Mouse (Mus musculus) adrenal gland, adult (tissue): Measurements from ENCODE around the gene Fbxl15.
A peak's percentile ranks its signal among the peaks of the same experiment; 100 is the strongest.

ENCODE experiments used
- DNase-seq, 2 experiments: peaks; one replicate each; pipeline ENCODE4 v3.0.0; 2022 to 2023; ENCODE audit warnings: low spot score in 1 of 2; ENCODE audit not compliant: inconsistent age in 2 of 2

The Fbxl15 gene

DNA sequence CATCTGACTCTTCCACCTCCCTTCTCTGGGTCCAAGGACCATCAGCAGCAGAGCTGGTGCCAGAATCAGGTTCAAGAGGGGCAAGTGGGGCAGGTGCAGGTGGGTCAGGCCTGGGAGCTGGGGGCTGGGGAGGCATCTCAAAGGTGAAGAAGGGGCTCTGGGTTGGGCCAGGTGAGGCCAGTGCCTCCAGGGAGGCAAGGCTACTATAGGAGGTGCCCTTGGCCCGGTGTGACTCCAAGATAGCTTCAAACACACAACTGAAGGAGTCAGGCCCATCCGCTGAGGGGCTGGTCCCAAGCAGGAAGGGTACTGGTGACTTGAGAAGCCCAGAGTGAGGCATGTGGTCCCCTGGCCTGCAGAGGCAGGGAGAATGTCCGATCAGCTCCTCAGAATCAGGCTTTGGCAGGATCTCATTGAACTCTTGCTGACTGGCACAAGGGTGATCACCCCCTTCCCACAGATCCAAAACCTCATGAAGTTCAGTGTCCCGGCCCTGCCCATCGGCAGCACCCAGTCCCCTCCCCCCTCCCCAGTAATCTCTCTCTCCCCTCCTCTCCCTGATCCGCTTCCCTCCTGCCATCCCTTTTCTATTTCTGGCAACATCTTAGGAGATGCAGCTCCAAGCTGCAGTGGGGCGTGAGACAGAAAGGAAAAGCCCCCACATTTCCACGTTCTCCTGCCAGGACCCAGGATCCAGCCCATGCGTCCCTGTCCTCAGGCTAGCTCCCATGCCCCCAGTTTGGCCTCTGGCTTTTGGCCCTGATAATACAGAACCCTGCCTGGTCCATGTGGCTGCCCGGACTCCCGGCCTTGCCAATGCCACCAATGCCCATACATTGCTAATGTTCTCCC is 5.6 kb upstream of the Fbxl15 start:
- DNase-seq: no peak

DNA sequence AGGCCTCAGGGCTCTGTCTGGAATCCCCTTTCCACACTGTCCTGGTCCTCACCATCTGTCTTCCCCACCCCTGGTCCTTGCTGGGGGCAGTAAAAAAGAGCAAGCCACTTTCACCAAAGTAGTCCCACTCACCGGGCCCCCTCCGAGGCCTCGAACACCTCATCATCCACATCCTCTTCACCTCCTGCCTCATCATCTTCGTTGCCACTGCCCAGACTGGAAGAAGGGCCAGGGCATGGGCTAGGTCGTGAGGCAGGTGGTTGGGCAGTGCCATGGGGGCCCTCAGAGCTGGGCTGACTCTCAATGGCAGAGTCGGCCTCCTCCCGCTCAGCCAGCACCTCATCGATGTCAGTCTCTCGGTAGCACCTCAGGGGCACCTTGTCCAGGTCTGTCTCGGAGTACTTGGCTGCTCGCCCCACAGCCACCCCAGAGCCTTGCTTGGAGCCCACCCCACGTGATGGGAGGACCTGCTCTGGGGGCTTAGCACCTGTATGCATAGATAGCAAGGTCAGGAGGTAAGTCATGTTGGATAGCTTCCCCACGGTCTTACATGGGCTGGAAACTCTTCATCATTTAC is 4.9 kb upstream of the Fbxl15 start:
- no peak for DNase-seq

DNA sequence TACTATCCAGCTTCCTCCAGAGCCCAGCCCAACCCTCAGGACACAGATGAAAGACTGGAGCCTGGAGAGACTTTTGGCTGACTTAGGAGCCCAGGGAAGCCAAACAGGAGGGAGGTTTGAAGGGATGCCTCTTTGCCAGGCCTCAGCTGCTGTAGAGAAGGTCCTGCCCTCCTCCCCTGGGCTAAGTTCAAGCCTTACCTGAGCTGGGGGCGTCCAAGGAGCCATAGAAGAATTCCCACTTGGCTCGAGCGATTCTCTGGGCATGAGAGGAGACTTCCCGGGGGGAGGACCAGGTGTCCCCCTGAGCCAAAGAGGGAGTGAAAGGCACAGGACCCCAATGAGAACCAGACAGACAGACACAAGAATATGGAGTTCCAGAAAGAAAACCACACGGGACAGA is 4.3 kb upstream of the Fbxl15 start:
- no peak for DNase-seq

DNA sequence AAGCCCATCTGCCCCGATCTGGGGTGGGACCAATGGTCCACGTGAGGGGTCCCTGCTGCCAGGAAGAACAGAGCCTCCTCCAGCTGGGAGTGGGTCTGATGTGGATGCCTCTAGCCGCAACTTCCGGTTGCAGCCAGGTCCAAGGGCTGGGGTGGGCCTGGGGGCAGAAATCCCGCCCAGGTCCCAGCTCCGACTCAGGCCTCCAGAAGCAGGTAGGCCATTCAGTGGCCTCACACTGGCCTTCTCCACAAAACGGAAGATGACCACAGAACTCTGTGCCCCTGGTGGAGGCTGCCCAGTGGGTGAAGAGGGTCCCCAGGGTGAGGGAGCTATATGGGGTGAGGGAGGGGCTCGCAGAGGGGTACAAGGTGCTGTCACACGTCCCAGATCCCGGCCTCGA is 3.6 kb upstream of the Fbxl15 start:
- no peak for DNase-seq

DNA sequence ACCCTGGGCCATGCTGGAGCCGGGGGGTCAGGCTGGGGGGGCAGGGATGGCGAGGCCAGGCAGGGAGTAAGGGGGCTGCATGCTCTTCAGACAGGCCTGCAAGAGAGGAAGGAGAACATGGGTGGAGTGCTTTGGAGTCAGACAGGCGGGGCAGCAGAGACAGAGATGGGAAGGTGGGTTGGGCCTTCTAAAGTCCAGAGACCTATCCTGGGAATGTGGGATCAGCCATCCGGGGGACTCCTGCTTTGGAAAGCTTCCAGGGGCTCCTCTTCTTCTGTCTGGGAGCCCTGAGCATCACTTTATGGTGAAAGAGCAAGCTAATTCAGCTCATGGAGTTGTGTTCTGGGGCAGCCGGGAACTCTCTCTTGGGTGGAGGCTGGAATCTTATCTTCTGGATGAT is 3.1 kb upstream of the Fbxl15 start:
- DNase-seq: no peak

DNA sequence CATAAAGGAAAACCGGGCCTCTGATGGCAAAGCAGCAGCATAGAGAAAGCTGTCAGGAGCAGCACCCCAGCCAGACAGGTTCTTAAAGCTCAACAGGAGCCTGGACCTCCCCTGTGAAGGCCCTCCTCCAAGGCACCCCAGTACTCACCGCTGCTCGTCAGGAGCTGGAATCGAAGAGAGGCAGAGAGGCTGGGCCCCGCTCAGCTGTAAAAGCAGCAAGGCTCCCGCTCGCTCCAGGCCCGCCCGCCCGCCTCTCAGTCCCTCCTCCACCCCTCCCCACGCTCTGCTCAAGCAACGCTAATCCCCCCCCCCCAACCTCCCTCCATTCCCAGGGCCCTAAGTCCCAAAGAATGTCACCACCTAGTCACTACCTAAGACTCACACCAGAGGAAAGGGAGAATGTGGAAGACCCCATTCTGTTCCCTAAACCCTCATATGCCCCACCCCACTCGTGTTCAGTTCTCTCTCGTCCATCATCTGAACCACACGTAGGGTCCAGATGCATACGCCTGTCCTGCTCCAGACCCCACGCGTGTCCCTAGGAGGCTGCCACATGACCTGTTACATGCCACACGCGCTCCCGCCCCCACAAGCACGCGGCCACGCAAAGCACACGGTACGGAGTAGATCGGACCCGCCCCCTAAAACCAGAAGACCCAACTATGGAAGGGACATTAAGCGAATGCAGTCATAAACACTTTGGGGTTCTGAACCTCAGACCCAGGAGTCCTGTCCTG is 1.8 kb upstream of the Fbxl15 start:
- DNase-seq: no peak

DNA sequence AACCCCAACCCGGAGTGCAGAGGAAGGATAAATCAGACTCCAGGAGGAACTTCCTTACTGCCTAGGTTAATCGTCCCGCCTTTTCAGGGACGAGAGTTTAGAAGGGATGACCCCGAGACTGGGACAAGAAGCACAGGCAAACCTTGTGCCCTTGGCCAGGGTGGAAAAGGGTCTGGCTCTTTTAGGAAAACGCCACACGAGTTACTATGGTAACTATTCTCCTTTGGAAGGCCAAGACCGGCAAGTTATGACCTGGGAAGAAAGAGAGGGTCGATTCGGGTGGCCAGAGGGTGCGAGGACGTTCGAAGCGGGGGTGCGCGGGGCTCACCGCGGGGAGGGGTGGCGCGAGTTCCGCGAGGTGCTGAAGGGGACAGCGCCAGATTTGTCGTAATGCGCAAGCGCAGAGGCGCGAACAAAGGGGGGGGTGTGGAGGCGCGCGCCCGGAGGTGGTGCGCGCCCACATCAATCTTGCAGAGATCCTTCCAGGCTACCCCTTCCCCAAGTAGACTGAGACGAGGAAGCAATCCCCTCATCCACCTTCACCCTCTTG is 1.2 kb upstream of the Fbxl15 start, which contains the start of gene Psd:
TSS of gene Psd (minus strand) at position 401 of the 550 bp plus-strand sequence.
- peak; percentile 71 to 89 for DNase-seq

DNA sequence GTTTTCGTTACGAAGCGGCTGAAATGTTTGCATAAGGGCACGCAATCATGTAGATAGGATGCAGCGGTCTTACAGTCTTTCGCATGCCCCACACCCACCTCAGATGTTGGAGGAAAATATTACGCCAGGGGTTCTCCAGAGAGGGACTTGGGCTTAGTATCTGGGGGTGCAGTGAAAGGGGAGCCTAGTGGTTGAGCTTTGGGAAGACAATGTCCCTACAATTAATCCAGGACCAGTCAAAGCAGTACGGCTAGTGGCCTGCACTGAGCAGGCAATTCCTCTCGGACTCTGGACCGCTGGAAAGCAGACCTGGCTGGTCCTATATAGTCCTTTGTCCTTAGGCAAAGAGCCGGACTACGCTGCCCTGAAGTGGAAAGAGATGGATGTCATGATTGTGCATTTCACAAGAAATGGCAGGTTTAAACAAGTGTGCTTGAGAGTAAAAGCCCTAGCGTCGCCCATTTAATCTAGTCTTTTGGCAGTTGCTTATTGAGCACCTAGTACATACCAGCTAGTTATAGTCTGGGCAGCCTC is 386 bp upstream of the Fbxl15 start:
- no peak for DNase-seq

DNA sequence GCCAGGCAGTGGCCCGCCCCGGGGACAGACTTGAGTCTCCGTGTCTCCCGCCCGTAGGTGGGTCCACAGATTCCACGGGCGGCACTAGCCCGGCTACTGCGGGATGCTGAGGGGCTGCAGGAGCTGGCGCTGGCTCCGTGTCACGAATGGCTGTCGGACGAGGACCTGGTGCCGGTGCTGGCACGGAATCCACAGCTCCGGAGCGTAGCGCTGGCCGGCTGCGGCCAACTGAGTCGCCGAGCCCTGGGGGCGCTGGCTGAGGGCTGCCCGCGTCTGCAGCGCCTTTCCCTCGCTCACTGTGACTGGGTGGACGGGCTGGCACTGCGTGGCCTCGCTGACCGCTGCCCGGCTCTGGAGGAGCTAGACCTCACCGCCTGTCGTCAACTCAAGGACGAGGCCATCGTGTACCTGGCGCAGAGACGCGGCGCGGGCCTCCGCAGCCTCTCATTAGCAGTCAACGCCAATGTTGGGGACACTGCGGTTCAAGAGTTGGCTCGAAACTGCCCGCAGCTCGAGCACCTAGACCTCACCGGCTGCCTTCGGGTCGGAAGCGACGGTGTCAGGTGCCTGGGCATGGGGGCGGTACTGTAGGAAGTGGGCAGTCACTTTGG is 1.2 kb downstream of the Fbxl15 start:
- peak in 1 of 2 experiments; percentile 74 for DNase-seq

DNA sequence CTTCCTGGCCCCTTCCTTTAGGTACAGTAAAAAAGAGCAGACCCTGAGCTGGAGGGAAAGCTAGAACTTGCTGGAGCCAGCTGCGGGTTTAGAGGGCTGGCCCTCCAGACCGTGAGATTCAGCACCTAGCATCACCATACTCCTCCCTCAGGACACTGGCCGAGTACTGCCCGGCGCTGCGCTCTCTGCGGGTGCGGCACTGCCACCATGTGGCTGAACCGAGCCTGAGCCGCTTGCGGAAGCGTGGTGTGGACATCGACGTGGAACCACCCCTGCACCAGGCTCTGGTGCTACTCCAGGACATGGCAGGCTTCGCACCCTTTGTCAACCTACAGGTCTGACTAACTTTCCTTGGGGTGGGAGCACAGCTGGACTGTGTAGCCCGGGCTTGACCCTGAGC is 2.0 kb downstream of the Fbxl15 start:
- DNase-seq: peak; percentile 88 to 94

DNA sequence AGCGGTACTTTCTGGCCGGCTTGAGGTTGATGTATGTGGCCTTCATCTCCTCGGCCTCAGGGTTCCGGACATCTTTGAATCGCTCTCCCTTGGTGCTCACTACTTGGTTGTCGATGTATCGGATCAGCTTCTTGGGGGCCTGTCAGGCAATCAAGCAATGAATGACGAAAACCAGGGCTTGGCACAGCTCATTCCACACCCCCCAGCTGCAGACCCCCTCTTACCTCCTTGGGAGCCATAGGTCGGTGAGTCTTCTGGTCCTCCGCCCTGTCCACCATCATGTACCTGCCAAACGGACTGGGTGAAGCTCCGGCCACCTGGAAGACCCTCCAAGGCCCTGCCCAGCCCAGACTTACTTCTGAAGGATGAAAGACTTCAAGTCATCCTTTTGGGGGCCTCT is 2.7 kb downstream of the Fbxl15 start:
- DNase-seq: no peak

DNA sequence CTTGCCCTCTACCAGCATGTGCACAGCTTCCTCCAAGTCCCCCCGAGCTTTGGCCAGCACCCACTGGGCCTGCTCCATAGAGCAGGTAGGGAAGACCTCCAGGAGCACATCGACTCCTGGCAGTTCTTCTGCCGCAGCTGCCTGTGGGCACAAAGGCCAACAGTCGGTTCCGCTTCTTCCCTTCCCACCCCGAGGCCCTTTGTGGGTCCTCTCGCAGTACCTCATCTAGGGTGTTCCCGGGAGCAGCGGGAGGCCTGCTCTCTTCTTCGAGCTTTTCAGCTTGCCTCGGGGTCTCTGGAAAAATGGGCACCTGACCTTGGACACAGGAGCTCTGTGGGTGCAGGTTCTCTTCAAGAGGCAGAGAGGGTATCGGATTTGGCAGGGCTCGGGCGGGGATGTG is 3.3 kb downstream of the Fbxl15 start:
- no peak for DNase-seq

DNA sequence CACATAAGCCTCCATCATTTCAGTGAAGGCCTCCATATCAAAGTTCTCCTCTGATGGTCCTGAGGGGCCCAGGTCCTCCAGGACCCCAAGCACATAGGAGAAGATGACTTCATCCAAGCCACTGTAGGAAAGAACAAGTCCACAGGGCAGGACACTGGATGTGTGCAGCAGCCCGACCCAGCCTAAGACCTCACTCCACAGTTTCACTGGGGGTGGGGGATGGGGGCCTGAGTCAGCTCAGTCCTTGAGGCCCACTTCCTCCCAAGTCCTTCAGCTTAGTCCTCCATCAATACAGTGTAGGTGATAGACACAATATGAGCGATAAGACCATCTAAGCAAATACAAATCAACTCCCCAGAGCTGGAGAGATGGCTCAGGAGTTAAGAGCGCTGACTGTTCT is 4.0 kb downstream of the Fbxl15 start:
- no peak for DNase-seq

DNA sequence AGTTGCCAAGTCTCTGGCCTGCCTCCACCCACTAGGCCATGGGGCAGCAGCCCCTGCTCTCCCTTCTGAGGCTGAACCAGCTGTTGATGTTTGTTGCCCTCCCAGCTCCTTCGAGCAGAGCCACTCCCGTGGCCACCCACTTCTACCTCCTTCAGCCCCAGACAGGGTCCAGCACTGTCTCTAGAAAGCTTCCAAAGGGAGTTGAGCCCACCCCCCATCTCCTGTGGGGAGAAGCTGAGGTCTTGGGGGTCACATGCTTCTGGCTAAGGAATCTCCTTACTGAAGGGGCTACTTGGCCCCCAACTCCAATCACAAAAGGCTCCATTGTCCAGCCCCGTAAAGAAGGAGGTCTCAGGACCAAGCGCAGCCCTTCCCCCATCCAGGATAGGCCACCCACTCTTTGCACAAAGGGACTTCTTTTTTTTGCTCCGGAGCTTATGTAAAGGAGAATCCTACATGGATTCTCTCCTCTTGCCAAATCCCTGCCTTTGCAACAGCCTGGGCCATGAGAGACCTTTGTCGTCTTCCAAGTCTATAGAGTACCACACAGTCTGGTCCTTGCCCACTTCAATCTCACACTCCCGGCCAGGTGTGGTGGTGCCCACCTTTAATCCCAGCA is 4.8 kb downstream of the Fbxl15 start:
- no peak for DNase-seq

DNA sequence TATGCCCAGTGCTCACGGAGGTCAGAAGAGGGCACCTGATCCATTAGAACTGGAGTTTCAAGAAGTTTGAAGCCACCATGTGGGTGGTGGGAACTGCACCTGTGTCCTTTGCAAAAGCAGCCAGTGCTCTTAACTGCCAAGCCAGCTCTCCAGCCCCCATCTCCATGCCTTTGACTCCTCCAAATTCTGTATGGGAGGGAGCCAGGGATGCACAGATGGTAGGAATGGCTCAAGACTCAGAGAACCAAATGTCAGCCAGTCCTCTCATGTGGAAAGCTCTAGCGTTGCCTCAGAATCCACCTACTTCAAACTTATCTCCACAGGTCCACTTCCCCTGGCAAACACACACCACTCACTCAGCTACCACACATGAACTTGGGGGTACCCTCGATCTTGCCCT is 5.9 kb downstream of the Fbxl15 start:
- DNase-seq: no peak

DNA sequence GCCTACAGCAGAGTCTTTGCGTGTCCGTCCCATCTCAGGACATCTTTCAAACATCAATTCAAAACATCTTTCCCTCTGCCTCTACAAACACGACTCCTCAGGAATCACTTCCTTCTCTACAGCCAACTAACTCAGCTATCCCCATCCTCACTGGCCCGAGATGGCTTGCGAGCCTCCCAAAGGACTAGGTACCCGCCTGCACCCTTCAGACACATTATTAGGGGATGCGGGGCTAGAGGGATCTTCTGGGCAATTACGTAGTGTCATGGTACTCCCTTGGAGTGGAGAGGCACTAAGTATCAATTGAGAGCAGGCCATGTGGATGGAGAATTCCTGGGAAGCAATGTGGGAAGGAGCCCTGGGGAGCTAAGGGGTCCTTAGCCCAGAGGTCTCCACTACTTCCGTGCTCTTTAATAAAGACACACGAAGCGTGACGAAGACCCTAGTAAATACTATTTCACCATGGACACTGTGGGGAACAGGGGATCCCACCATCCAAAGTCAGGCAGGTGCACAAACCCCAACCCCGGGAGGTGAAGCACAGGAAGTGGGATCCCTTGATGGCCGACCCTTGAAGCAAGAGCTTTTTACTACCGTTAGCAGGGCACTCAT is 9.8 kb downstream of the Fbxl15 start:
- no peak for DNase-seq

DNA sequence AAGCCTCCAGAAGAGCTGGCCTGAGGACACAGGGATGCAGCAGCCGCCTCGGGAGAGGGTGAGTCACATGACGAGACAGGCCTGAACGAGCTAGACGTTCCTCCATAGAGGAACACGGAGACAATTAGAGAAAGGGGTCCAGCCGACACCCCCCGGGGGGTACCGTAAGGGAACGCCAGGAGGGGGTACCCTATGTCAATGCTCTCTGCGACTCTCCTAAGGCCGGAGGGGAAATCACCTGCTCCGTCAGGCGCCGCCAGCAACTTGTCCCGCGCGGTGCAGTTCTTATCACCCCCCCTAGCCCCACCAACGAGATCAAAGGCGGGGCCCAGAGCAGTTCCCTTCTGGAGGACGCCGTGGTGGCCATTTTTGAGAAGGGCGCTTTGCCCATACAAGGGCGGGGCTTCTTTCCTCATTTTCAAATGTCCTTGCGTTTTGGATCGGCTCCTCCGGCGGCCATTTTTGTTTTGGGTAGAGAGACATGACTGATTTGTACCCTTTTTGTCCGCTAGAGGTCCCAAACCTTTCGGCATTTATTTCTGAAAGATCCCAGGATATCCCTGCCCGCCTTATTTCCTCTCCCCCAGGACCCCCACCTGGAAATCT is 10.4 kb downstream of the Fbxl15 start, which contains the start of gene Cuedc2:
TSS of gene Cuedc2 (minus strand) at position 372 of the 606 bp plus-strand sequence.
- peak; percentile 97 to 100 for DNase-seq

DNA sequence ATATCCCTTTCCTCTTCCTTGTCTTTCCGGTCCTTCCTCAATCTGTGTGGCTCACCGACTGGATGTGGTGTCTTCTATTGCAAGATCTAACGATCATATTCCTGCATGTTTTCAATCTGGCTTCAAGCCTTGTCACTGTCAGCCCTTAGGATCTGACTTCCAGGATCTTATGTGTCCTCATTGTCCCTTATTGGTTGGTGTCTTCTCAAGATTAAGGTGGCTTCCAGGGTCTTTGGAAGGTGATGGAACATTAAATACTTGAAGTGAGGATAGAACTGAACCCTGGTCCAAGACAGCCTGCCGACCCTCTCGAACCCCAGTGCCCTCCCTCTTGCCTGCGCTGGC is 10.9 kb downstream of the Fbxl15 start:
- DNase-seq: no peak

DNA sequence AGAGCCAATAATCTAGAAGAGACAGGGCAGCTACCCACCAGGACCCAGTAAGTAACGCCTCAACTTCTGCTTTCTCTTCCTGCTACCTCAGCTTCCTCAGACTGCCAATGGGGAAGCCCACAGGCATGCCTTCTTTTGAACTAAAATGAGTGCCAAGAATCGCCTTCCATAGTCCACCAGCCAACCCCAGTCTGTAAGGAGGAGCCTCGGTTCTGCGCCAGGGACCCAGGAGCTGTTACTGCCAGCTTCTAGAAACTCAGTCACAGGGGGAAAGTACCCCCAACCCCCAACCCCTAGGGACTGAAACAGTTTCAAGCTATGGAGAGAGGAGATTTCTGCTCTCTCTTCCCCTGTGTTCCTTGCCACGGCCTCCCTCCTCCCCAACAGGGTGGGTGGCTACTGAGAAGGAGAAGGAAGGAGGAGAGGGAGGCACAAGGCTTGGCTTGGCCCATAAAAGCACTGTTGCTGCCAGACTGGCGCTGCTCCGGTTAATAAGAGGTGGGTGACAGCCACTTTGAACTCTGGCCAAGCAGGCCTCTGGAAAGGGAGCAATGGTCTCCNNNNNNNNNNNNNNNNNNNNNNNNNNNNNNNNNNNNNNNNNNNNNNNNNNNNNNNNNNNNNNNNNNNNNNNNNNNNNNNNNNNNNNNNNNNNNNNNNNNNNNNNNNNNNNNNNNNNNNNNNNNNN is 11.4 kb downstream of the Fbxl15 start:
- peak in 1 of 2 experiments; percentile 70 for DNase-seq
